Mouse (Mus musculus) erythroid progenitor cell, adult 5-6 weeks (primary cell): ENCODE data around the gene Klhdc1. TPM values are rescaled to one million over a fixed set of nuclear protein-coding genes. Genes with fewer than 3 reads are reported as not detected.

Experiments used
- ATAC-seq: replicated peaks from 2 replicates; pipeline ENCODE4 v1.8.0; 2016; ENCODE audit warnings: moderate number of reproducible peaks, mild to moderate bottlenecking, moderate TSS enrichment, inconsistent platforms; ENCODE audit not compliant: poor library complexity, low FRiP score, severe bottlenecking
- total RNA-seq, 2 experiments: library from RNA; stranded (forward) in 1 of 2; stranded (reverse) in 1 of 2; fragments of 150-400 nt in 1 of 2; fragments of 186-747, 209-891 nt in 1 of 2; gene quantifications; 2 replicates each; pipeline versions ENCODE4 v1.2.3 to v1.2.4; 2015 to 2017; ENCODE audit warnings: low replicate concordance in 2 of 2

Gene Klhdc1
- total RNA-seq (2015; ENCODE audit: low replicate concordance) (1.7 TPM in 1 of 2 replicates, not detected in the other), total RNA-seq (2017; ENCODE audit: low replicate concordance) (0.83 and 1.7 TPM in 2 replicates)

DNA sequence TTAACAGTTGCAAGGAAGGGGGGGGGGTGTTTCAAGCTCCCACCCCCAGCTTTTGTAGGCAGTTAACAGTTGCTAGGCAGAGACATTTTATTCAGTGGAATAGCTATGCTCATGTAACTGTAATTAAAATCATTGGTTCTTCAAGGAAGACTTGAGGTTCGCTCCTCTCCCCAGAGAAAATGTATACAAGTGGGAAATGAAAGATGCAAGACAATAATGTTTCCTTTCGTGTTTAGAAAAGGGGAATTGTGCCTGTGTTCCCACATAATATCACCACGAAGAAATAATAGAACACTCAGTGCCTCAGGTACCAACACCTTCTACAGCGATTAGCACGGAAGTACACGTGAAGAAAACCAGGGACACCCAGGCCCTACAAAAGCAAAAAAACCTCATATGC lies at the start of gene Klhdc1:
Gene Klhdc1 (plus strand): TSS at position 301 of the 400 bp plus-strand sequence.
- no peak for ATAC-seq

GRCm38 (mm10) chr12:69191396-69191795 lies 49.6 kb upstream of the Klhdc1 start:
- no peak for ATAC-seq

GRCm38 (mm10) chr12:69192637-69193036 lies 48.3 kb upstream of the Klhdc1 start:
- ATAC-seq: no peak

DNA sequence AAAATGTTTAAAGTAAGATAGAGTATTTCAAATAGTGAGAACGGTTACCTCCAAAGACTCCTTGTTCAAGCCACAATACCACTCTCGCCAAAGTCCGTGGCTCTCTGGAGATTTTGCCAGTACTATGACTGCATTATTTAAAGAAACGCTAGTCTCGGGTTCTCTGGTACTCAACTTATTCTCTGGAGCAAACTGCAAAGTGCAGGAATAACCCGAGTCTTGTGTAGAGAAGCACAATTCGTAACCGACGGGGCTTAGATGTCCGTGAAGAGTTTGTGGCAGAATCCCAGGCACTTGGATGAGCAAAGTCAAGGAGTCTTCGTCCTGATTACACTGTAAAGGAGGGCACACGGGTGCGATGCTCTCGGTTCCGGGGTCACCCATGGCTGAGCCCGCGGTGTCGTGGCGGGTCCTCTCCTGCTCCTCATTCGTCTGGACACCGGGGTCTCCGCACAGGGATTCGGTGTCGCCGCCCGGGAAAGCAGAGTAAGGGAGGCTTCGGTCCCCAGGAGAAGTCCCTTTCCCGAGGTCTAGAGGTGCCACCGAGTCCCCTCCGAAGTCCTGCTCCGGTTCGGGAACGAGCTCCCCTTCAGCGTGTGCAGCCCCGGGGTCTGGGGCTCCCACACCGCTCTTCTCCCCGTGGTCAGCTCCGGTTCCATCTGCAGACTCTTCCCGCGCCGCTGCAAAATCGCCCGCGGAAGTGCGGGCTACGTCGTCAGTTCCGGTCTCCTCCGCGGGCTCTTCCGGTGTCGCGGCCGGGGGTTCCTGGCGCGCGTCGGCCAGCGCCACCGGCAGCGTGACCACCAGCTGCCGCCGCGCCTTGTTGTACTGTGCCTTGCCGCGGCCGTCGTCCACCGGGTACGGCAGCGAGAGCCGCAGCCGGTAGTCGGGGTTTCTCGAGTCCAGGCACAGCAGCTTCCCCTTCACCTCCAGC lies 44.3 kb upstream of the Klhdc1 start, which contains the start of gene Gm49383:
Gene Gm49383 (minus strand): TSS at position 661 of the 934 bp plus-strand sequence.
- peak; percentile 74 for ATAC-seq

- peak; percentile 84 for ATAC-seq
These were observed 43.4 kb upstream of the Klhdc1 start for GRCm38 (mm10) chr12:69197378-69198163.

- ATAC-seq: peak; percentile 59
These were observed 42.8 kb upstream of the Klhdc1 start, which contains the start of gene Dnaaf2 for GRCm38 (mm10) chr12:69198164-69198535. TSS of gene Dnaaf2 (minus strand) at chr12:69198429.

GRCm38 (mm10) chr12:69198985-69199384 lies 42.0 kb upstream of the Klhdc1 start:
- ATAC-seq: no peak

GRCm38 (mm10) chr12:69204052-69204833 lies 36.7 kb upstream of the Klhdc1 start, which contains the start of gene Gm49384:
TSS of gene Gm49384 (minus strand) at chr12:69204267.
- no peak for ATAC-seq

DNA sequence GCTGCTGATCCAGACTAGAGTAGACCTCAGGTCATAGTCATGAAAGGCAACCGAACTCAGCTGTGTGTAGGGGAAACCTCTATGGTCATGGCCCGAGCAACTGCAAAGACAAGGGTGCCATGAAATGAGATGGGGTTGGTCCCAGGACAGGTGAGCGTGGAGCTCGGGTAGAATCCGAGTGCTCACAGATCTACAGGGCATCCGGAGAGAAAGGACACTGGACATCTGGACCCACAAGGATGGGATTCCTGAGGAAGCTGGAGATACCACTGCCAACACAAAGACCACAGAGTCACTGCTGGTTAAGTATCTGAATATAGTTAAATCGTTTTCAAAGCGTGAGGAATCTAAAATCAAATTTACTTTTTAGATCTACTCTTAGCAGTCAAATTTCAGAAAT lies 33.6 kb upstream of the Klhdc1 start:
- no peak for ATAC-seq

- no peak for ATAC-seq
These were observed 33.0 kb upstream of the Klhdc1 start for GRCm38 (mm10) chr12:69207926-69208325.

DNA sequence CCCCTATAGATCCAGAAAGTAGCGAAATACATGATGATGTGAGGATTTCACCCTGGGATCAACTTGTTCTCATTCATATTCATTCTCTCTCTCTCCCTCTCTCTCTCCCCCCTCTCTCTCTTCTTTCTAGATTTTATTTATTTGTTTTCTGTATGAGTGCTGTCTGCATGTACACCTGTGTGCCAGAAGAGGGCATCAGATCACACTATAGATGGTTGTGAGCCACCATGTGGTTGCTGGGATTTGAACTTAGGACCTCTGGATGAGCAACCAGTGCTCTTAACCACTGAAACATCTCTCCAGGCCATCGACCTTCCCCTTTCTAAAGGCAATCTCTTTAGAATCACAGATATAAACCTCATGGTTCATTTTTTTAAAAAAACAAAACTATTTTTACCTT lies 32.5 kb upstream of the Klhdc1 start:
- ATAC-seq: no peak

DNA sequence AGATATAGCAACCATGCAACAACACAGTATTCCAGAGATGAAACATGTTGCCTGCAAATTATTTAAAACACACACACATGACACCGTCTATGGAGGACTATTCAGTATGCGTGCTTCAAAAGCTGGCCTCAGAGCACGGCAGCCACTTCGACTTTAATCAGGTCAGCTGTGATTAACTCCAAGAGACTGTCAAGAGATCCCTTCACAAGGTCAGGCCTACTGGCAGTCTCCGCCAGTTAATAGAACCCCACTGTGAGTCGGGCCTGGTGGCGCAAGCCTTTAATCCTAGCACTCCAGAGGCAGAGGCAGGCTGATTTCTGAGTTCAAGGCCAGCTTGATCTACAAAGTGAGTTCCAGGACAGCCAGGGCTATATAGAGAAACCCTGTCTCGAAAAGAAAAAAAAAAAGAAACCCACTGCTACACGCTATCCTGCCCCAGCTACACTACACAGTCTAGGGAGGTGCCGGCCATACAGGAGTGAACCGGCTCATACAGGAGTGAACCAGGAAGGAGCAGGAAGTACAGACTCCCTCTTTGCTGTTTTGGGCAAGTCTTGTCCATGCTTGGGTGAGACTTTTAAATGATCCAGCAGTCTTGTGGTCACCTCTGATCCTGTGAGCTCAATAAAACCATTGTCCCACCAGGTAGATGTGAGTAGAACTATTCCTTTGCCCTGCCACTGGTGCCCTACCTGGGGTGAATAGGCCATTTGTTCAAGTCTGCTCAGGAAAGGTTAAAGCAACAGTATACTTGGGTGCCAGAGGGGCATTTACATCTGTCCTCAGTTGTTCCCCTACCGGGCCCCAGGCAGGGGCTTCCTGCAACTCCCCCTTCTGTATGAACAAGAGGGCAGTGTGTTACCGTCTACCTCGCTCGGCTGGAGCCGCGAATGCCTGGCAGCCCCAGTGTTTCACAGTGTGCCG lies 30.7 kb upstream of the Klhdc1 start:
- ATAC-seq: no peak

GRCm38 (mm10) chr12:69211057-69211456 lies 29.9 kb upstream of the Klhdc1 start:
- no peak for ATAC-seq

DNA sequence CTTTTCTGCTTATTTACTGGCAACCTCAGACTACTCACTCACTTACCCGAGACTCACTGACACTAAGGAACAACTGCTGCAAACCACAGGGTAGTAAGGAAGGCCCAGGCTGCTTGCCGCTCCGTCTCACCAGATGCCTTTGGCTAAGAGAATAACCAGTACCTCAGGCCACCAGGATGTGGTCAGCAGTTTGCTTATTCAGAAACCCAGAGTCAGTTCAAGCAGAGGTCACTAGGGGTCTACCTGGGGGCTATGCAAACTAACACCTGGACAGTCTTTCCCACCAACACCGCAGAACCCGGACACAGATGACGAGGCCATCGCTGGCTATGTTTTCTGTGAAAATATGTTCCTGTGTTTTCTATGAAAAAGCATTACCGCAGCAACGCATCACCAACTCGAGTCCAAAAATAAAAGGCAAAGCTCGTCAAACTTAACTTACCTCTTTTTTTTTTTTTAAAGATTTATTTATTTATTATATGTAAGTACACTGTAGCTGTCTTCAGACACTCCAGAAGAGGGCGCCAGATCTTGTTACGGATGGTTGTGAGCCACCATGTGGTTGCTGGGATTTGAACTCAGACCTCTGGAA lies 27.7 kb upstream of the Klhdc1 start:
- no peak for ATAC-seq

- ATAC-seq: no peak
These were observed 26.6 kb upstream of the Klhdc1 start for GRCm38 (mm10) chr12:69214393-69214792.

DNA sequence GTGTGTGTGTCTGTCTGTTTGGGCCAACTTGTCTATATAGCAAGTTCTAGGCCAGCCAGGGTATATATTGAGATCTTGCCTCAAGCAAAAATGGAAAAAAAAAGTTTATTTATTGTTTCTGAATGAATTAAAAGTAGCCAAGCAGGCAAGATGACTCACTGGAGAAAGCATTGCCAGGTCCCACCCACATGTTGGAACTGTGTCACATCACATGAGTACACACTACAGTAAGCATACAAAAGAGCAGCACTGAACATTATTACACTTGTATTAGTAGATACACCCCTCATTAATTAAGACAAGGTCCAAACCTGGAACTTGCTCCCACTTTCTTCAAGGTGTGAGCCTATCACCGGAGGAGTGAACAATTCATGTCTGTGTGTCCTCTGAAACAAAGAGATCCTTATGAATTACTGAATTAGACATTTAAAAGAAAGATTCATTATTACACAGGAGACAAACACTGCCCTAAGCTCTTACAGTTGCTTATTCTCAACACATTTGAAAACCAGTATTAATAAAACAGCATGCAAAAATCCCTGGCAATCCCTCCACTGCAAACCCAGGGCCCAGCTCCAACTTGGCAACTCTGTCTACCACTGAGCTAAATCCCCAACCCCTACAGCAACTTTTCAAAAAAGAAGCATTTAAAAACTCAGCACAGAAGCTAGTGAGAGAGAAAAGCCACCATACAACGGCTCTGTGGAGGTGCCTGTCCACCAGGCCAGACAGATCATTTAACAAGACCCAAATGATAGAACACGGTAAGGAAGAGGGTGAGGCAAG lies 25.8 kb upstream of the Klhdc1 start:
- no peak for ATAC-seq

- no peak for ATAC-seq
These were observed 24.4 kb upstream of the Klhdc1 start for GRCm38 (mm10) chr12:69216587-69216986.
